Mouse (Mus musculus) frontal cortex, postnatal 14 days (tissue): ENCODE data around the gene Pnrc1.
A peak's percentile ranks its signal among the peaks of the same experiment; 100 is the strongest.

Experiments used
- DNase-seq, 2 experiments: peaks; one replicate each; pipeline ENCODE4 v3.0.0; 2022; ENCODE audit warnings: low spot score in 2 of 2

Pnrc1 gene

GRCm38 (mm10) chr4:33224003-33224675, 65.8 kb downstream of the Pnrc1 start:
- DNase-seq = no peak

DNA sequence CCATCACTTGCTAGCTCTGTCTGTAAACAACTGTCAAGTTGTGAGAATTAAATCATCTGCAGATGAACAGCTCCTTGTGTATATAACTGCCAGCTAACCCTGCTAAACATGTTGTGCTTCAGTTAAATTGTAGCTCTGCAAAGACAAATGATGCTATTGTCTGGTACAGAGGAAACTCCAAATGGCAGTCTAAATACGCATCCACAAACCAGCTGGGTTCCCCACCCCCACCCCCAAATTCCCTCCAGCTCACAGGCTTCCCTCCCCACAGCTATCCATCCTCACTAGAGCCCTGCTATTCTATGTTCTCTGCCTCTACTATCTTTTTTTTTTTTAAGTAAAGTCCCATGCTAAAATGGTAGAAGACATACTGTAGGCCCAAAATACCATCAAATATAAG, 68.1 kb downstream of the Pnrc1 start:
- DNase-seq = no peak

GRCm38 (mm10) chr4:33208881-33209841, 80.8 kb downstream of the Pnrc1 start, which contains the start of gene Srsf12:
TSS of gene Srsf12 (plus strand) at chr4:33208991.
- DNase-seq = peak in 1 of 2 experiments; percentile 32

- DNase-seq = no peak
These were observed 82.4 kb downstream of the Pnrc1 start for GRCm38 (mm10) chr4:33207551-33207950.

GRCm38 (mm10) chr4:33204682-33205081, 85.3 kb downstream of the Pnrc1 start:
- peak in 1 of 2 experiments; percentile 39 for DNase-seq

DNA sequence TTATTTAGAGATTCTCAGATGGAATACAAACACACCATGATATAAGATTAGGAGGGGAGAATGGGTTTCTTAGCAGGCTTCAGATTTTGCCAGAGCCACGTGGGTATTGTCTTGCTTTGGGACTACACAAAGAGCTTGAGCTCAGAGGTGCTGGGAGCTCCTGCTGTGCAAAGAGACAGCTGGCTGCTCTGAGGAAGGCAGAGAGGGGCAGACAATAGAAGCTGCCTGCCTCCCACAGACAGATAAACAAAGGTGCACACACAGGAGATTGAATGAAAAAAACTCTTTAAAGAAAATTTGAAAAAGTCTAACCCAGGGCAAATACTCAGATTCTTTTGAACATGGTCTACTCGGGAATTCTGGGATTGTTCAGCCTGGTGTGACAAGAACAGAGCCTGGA, 91.8 kb downstream of the Pnrc1 start:
- no peak for DNase-seq
